Mouse (Mus musculus): Measurements from ENCODE around the gene Slc30a10.

Slc30a10 gene

GRCm38 (mm10) chr1:185462889-185463288 lies 8.2 kb downstream of the Slc30a10 start:
- DNase-seq (ENCODE audit: low spot score): no peak

GRCm38 (mm10) chr1:185469551-185470021 lies 14.9 kb downstream of the Slc30a10 start:
- DNase-seq (ENCODE audit: low spot score): no peak

- peak; percentile 55 for DNase-seq (ENCODE audit: low spot score)
These were observed 17.5 kb downstream of the Slc30a10 start for GRCm38 (mm10) chr1:185472025-185472720.

- no peak for DNase-seq (ENCODE audit: low spot score)
These were observed 18.1 kb downstream of the Slc30a10 start for GRCm38 (mm10) chr1:185472730-185473129.

GRCm38 (mm10) chr1:185473437-185473836 lies 18.8 kb downstream of the Slc30a10 start:
- no peak for DNase-seq (ENCODE audit: low spot score)

- DNase-seq (ENCODE audit: low spot score): no peak
These were observed 25.2 kb downstream of the Slc30a10 start for GRCm38 (mm10) chr1:185479861-185480260.

- DNase-seq (ENCODE audit: low spot score): peak; percentile 67
These were observed 27.5 kb downstream of the Slc30a10 start for GRCm38 (mm10) chr1:185482001-185482761.

- DNase-seq (ENCODE audit: low spot score): no peak
These were observed 28.1 kb downstream of the Slc30a10 start for GRCm38 (mm10) chr1:185482762-185483161.

- no peak for DNase-seq (ENCODE audit: low spot score)
These were observed 28.9 kb downstream of the Slc30a10 start for GRCm38 (mm10) chr1:185483356-185484057.

GRCm38 (mm10) chr1:185484281-185484680 lies 29.6 kb downstream of the Slc30a10 start:
- no peak for DNase-seq (ENCODE audit: low spot score)

GRCm38 (mm10) chr1:185489893-185490292 lies 35.2 kb downstream of the Slc30a10 start:
- no peak for DNase-seq (ENCODE audit: low spot score)

- no peak for DNase-seq (ENCODE audit: low spot score)
These were observed 36.0 kb downstream of the Slc30a10 start for GRCm38 (mm10) chr1:185490603-185491002.

GRCm38 (mm10) chr1:185493439-185494034 lies 38.9 kb downstream of the Slc30a10 start:
- no peak for DNase-seq (ENCODE audit: low spot score)

- DNase-seq (ENCODE audit: low spot score): no peak
These were observed 42.3 kb downstream of the Slc30a10 start for GRCm38 (mm10) chr1:185496791-185497460.

GRCm38 (mm10) chr1:185500602-185501001 lies 46.0 kb downstream of the Slc30a10 start:
- no peak for DNase-seq (ENCODE audit: low spot score)

GRCm38 (mm10) chr1:185501801-185502340 lies 47.2 kb downstream of the Slc30a10 start:
- peak; percentile 85 for DNase-seq (ENCODE audit: low spot score)

- DNase-seq (ENCODE audit: low spot score): no peak
These were observed 47.9 kb downstream of the Slc30a10 start for GRCm38 (mm10) chr1:185502550-185502949.

GRCm38 (mm10) chr1:185509042-185509441 lies 54.4 kb downstream of the Slc30a10 start:
- no peak for DNase-seq (ENCODE audit: low spot score)

- DNase-seq (ENCODE audit: low spot score): no peak
These were observed 56.7 kb downstream of the Slc30a10 start for GRCm38 (mm10) chr1:185511306-185511705.

- peak; percentile 43 for DNase-seq (ENCODE audit: low spot score)
These were observed 60.9 kb downstream of the Slc30a10 start for GRCm38 (mm10) chr1:185515526-185515979.

GRCm38 (mm10) chr1:185516041-185516440 lies 61.4 kb downstream of the Slc30a10 start:
- no peak for DNase-seq (ENCODE audit: low spot score)

All from embryo, embryonic 10.5 days (tissue).